Mouse (Mus musculus): ENCODE data around the gene Kcne1l. TPM values are rescaled to one million over a fixed set of nuclear protein-coding genes. Genes with fewer than 3 reads are reported as not detected.

Gene Kcne1l
- polyA plus RNA-seq (2017; shearing (Covaris generic)): not detected

DNA sequence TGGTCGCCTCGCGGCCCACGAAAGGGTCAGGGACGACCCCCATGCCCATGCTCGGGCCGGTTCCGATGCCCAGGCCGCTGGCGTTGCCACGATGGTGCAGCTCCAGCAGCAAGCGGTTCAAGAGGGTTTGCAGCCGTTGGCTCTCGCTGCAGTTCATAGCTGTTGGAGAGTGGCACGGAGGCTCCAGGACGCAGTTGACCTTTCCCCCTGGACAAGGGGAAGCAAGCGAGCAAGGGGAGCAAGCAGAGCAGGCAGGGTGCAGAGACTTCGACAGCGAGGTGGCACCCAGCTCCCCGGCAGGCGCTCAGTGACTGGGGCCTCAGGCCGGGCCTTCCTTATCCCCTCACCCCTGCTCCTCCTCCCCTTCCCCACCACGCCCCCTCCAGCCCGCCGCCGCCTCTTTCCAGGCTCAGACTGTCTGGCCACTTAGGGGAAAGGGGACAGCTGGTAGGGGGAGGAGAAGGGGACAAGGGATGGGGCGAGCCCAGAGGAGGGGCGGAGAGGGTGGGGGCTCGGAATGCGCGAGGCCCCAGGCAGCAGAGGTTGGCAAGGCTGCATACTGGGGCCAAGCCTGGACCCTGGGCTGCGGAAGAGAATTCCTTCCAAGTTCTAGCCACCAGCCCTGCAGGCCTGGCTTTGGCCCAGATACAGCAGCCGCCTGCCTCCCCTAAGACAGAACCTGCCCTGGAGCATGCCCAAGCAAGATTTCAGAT lies at the start of gene Kcne1l:
TSS of gene Kcne1l (minus strand) at position 426 of the 713 bp plus-strand sequence.

Other genes with a start within 250 kb of the Kcne1l start
- not detected for gene Gucy2f, start 109.4 kb downstream of the Kcne1l start, polyA plus RNA-seq (2017; shearing (Covaris generic))
- gene Nxt2, start 79.5 kb downstream of the Kcne1l start, polyA plus RNA-seq (2017; shearing (Covaris generic)): 9.8 TPM
- gene Acsl4, start 84.2 kb upstream of the Kcne1l start, polyA plus RNA-seq (2017; shearing (Covaris generic)): 33.3 TPM

Data from effector memory CD4-positive, alpha-beta T cell, adult 5 months (primary cell).